Mouse (Mus musculus) gastrocnemius, postnatal 10 days (tissue): ENCODE data around the gene Atxn2l. TPM values are rescaled to one million over a fixed set of nuclear protein-coding genes. Genes with fewer than 3 reads are reported as not detected.

Experiments used
- DNase-seq: peaks from one replicate; pipeline ENCODE4 v3.0.0; 2021; ENCODE audit warnings: mixed read lengths
- total RNA-seq, 2 experiments: library from RNA; stranded (reverse); gene quantifications; 2 replicates each; pipeline ENCODE4 v1.2.3; 2021

The Atxn2l gene
- total RNA-seq, 2 experiments from 2014 or later, result 33.6 to 45.6 TPM

- DNase-seq, result peak; percentile 74
These were observed 40.2 kb downstream of the Atxn2l start, which contains the start of gene Atp2a1 for GRCm38 (mm10) chr7:126463004-126463403. Gene Atp2a1 (minus strand): TSS chr7:126463108.

GRCm38 (mm10) chr7:126461626-126462025 lies 41.6 kb downstream of the Atxn2l start:
- peak; percentile 34 for DNase-seq

GRCm38 (mm10) chr7:126460623-126461399 lies 42.4 kb downstream of the Atxn2l start:
- DNase-seq, result peak; percentile 20

- peak; percentile 59 for DNase-seq
These were observed 44.2 kb downstream of the Atxn2l start for GRCm38 (mm10) chr7:126458844-126459618.

GRCm38 (mm10) chr7:126458225-126458624 lies 45.0 kb downstream of the Atxn2l start:
- DNase-seq, result peak; percentile 14

- peak; percentile 21 for DNase-seq
These were observed 46.6 kb downstream of the Atxn2l start for GRCm38 (mm10) chr7:126456382-126457266.

GRCm38 (mm10) chr7:126455242-126455641 lies 48.0 kb downstream of the Atxn2l start:
- DNase-seq, result peak; percentile 7

GRCm38 (mm10) chr7:126453861-126454260 lies 49.4 kb downstream of the Atxn2l start:
- DNase-seq, result peak; percentile 25

GRCm38 (mm10) chr7:126452244-126452643 lies 51.0 kb downstream of the Atxn2l start:
- peak; percentile 13 for DNase-seq

- peak; percentile 6 for DNase-seq
These were observed 52.6 kb downstream of the Atxn2l start for GRCm38 (mm10) chr7:126450641-126451040.

GRCm38 (mm10) chr7:126449991-126450390 lies 53.2 kb downstream of the Atxn2l start:
- peak; percentile 8 for DNase-seq

GRCm38 (mm10) chr7:126448481-126448880 lies 54.8 kb downstream of the Atxn2l start:
- DNase-seq, result peak; percentile 13

- peak; percentile 15 for DNase-seq
These were observed 57.0 kb downstream of the Atxn2l start for GRCm38 (mm10) chr7:126446217-126446616.

GRCm38 (mm10) chr7:126445104-126445815 lies 58.0 kb downstream of the Atxn2l start:
- peak; percentile 16 for DNase-seq

GRCm38 (mm10) chr7:126444536-126444935 lies 58.7 kb downstream of the Atxn2l start:
- DNase-seq, result peak; percentile 36

- DNase-seq, result peak; percentile 29
These were observed 59.2 kb downstream of the Atxn2l start for GRCm38 (mm10) chr7:126443997-126444396.

Other genes with a start within 250 kb of the Atxn2l start
- gene Sbk1, start 230.8 kb downstream of the Atxn2l start, total RNA-seq, result 10 to 100 TPM; 35.2 to 38.0 TPM
- gene Lat, start 133.9 kb downstream of the Atxn2l start, total RNA-seq, result 1 to 10 TPM in 1 of 2 experiments, under 1 TPM in 1; 0.42 to 1.1 TPM
- 10 to 100 TPM; 25.1 to 28.0 TPM for gene Spns1, start 126.0 kb downstream of the Atxn2l start, total RNA-seq
- gene Nfatc2ip, start 106.7 kb downstream of the Atxn2l start, total RNA-seq, result 1 to 10 TPM; 3.1 to 3.2 TPM
- gene Cd19, start 88.5 kb downstream of the Atxn2l start, total RNA-seq, result under 1 TPM; 0.35 to 0.72 TPM
- gene Rabep2, start 74.7 kb downstream of the Atxn2l start, total RNA-seq, result 10 to 100 TPM; 11.4 to 15.2 TPM
- over 10,000 TPM; 11,325 to 12,607 TPM for gene Atp2a1, start 40.3 kb downstream of the Atxn2l start, total RNA-seq
- 10 to 100 TPM; 52.0 to 53.7 TPM for gene Sh2b1, start 28.0 kb downstream of the Atxn2l start, total RNA-seq
- 100 to 1,000 TPM in 1 of 2 experiments, 10 to 100 TPM in 1; 99.0 to 114 TPM for gene Tufm, start 16.1 kb downstream of the Atxn2l start, total RNA-seq
- gene Eif3c, start 63.0 kb upstream of the Atxn2l start, total RNA-seq, result 100 to 1,000 TPM; 147 to 153 TPM
- gene Apobr, start 81.5 kb upstream of the Atxn2l start, total RNA-seq, result 1 to 10 TPM in 1 of 2 experiments, under 1 TPM in 1; 0.59 to 1.0 TPM
- 10 to 100 TPM in 1 of 2 experiments, 1 to 10 TPM in 1; 6.3 to 14.3 TPM for gene Cln3, start 82.4 kb upstream of the Atxn2l start, total RNA-seq
- not detected for gene Il27, start 91.5 kb upstream of the Atxn2l start, total RNA-seq
- gene Nupr1, start 127.4 kb upstream of the Atxn2l start, total RNA-seq, result 10 to 100 TPM; 19.0 to 25.3 TPM
- 10 to 100 TPM; 21.9 to 22.9 TPM for gene Sgf29, start 145.9 kb upstream of the Atxn2l start, total RNA-seq
- 10 to 100 TPM; 13.8 to 24.7 TPM for gene Sult1a1, start 173.0 kb upstream of the Atxn2l start, total RNA-seq
- 10 to 100 TPM; 53.6 to 54.4 TPM for gene Bola2, start 192.0 kb upstream of the Atxn2l start, total RNA-seq
- 1 to 10 TPM; 4.2 to 6.1 TPM for gene Slx1b, start 192.3 kb upstream of the Atxn2l start, total RNA-seq
- gene Coro1a, start 204.3 kb upstream of the Atxn2l start, total RNA-seq, result 1 to 10 TPM; 5.0 to 7.0 TPM